Mouse (Mus musculus) intestine, postnatal 0 days (tissue): ENCODE data around the gene Spg21. TPM values are rescaled to one million over a fixed set of nuclear protein-coding genes. Genes with fewer than 3 reads are reported as not detected.

ENCODE experiments used
- ATAC-seq: fragments of 200-750 bp; cut with Nextera tagmentation; 2 replicates; pipeline ENCODE4 v1.8.0; 2017; ENCODE audit warnings: mild to moderate bottlenecking, moderate TSS enrichment, moderate library complexity
- H3K27ac ChIP-seq: fragments of 300-500 bp; sonication (generic); 2 replicates; pipeline ENCODE4 v1.5.1; 2014; ENCODE audit warnings: mild to moderate bottlenecking, low read depth, low read length, moderate library complexity
- H3K27me3 ChIP-seq: fragments of 300-500 bp; sonication (generic); replicated peaks from 2 replicates; pipeline ENCODE4 v1.6.1; 2014; ENCODE audit warnings: low read length, mixed read lengths; ENCODE audit not compliant: control insufficient read depth, insufficient read depth
- H3K36me3 ChIP-seq: fragments of 300-500 bp; sonication (generic); 2 replicates; pipeline ENCODE4 v1.6.1; 2014; ENCODE audit warnings: mild to moderate bottlenecking, moderate library complexity; ENCODE audit not compliant: control insufficient read depth, insufficient read depth
- H3K4me1 ChIP-seq: fragments of 300-500 bp; sonication (generic); replicated peaks from 2 replicates; pipeline ENCODE4 v1.6.1; 2014; ENCODE audit warnings: antibody characterized with exemption, low read length, mixed read lengths; ENCODE audit not compliant: control insufficient read depth, insufficient read depth
- H3K4me2 ChIP-seq: fragments of 300-500 bp; sonication (generic); replicated peaks from 2 replicates; pipeline ENCODE4 v1.6.1; 2014; ENCODE audit warnings: low read depth, mild to moderate bottlenecking, moderate library complexity
- H3K4me3 ChIP-seq: fragments of 300-500 bp; sonication (generic); 2 replicates; pipeline ENCODE4 v1.5.1; 2014; ENCODE audit warnings: low read depth, low read length
- H3K9ac ChIP-seq: fragments of 300-500 bp; sonication (generic); 2 replicates; pipeline ENCODE4 v1.6.1; 2014; ENCODE audit warnings: mild to moderate bottlenecking, low read depth, low read length
- H3K9me3 ChIP-seq: fragments of 300-500 bp; sonication (generic); 2 replicates; pipeline ENCODE4 v1.6.1; 2016; ENCODE audit warnings: mixed run types; ENCODE audit not compliant: control insufficient read depth
- CTCF ChIP-seq: sonication (generic); IDR thresholded peaks from 2 replicates; pipeline ENCODE4 v1.5.1; 2016; ENCODE audit warnings: low read depth, mild to moderate bottlenecking, control low read depth, antibody characterized with exemption, moderate library complexity
- WGBS: fragments of 180-500 bp; shearing (Covaris S2); extraction: QIAGEN DNeasy Blood & Tissue Kit; methylation state at CpG from one replicate; pipeline ENCODE4 v1.1.7; 2014; 5-methylcytosine and 5-hydroxymethylcytosine counted together
- polyA plus RNA-seq: library from polyadenylated mRNA; unstranded; fragments of >200 nt; fragmentation: Nextera tagmentation; extraction: Ambion mirVana; gene quantifications from 2 replicates; pipeline ENCODE4 v1.2.1, GENCODE M21; 2015

Spg21 gene
- polyA plus RNA-seq, 1 experiment from 2014 or later, result 85.8 TPM

GRCm38 (mm10) chr9:65427511-65427910 lies 33.2 kb upstream of the Spg21 start:
- Histone ChIP-seq H3K36me3 (no peaks in the 10 kb centered on the region), H3K9ac (no peak overlapping the region), H3K4me2 (no peak overlapping the region), H3K9me3 (no peaks in the 10 kb centered on the region), H3K4me3 (no peak overlapping the region), H3K27me3 (no peaks in the 10 kb centered on the region), H3K27ac (peak overlapping the region; percentile 89), H3K4me1 (no peaks in the 10 kb centered on the region)
- no peak for TF ChIP-seq CTCF
- peak; percentile 40 for ATAC-seq
- 39% methylated on average over 2 of the region's 2 CpGs for WGBS

GRCm38 (mm10) chr9:65428003-65428402 lies 32.7 kb upstream of the Spg21 start:
- peak overlapping the region; percentile 89 for H3K27ac ChIP-seq
- TF ChIP-seq CTCF, result no peak

GRCm38 (mm10) chr9:65430401-65430800 lies 30.3 kb upstream of the Spg21 start:
- H3K27ac ChIP-seq, result no peak overlapping the region
- no peaks in the 10 kb centered on the region for H3K27me3 ChIP-seq
- H3K9me3 ChIP-seq, result no peaks in the 10 kb centered on the region
- no peaks in the 10 kb centered on the region for H3K36me3 ChIP-seq
- no peak for ATAC-seq
- H3K9ac ChIP-seq, result no peak overlapping the region
- no peaks in the 10 kb centered on the region for H3K4me1 ChIP-seq
- TF ChIP-seq CTCF, result no peak
- no peak overlapping the region for H3K4me2 ChIP-seq
- no peak overlapping the region for H3K4me3 ChIP-seq

More at GRCm38 (mm10) chr9:65428003-65428402, 32.7 kb upstream of the Spg21 start:
- 66% methylated on average over 5 of the region's 5 CpGs for WGBS
- H3K9me3 ChIP-seq, result no peaks in the 10 kb centered on the region
- H3K4me1 ChIP-seq, result no peaks in the 10 kb centered on the region
- no peaks in the 10 kb centered on the region for H3K36me3 ChIP-seq
- H3K4me3 ChIP-seq, result no peak overlapping the region
- H3K4me2 ChIP-seq, result no peak overlapping the region
- ATAC-seq, result no peak; the same call in 1 of the 2 replicates
- no peak overlapping the region for H3K9ac ChIP-seq
- H3K27me3 ChIP-seq, result no peaks in the 10 kb centered on the region

GRCm38 (mm10) chr9:65430921-65431320 lies 29.8 kb upstream of the Spg21 start:
- H3K4me3 ChIP-seq, result no peak overlapping the region
- no peak for TF ChIP-seq CTCF
- H3K9me3 ChIP-seq, result no peaks in the 10 kb centered on the region
- no peak for ATAC-seq
- 92% methylated on average over 5 of the region's 5 CpGs for WGBS
- no peaks in the 10 kb centered on the region for H3K36me3 ChIP-seq
- no peak overlapping the region for H3K9ac ChIP-seq
- no peak overlapping the region for H3K4me2 ChIP-seq
- H3K4me1 ChIP-seq, result no peaks in the 10 kb centered on the region
- H3K27ac ChIP-seq, result no peak overlapping the region
- no peaks in the 10 kb centered on the region for H3K27me3 ChIP-seq

GRCm38 (mm10) chr9:65432236-65432635 lies 28.5 kb upstream of the Spg21 start:
- TF ChIP-seq CTCF, result peak; percentile 92
- Histone ChIP-seq H3K9ac (no peak overlapping the region), H3K9me3 (no peaks in the 10 kb centered on the region), H3K4me2 (no peak overlapping the region), H3K27ac (no peak overlapping the region), H3K4me3 (no peak overlapping the region), H3K4me1 (no peaks in the 10 kb centered on the region), H3K27me3 (no peaks in the 10 kb centered on the region), H3K36me3 (no peaks in the 10 kb centered on the region)
- WGBS, result under 1% methylated on average over 3 of the region's 3 CpGs
- ATAC-seq, result 0 out of 2 replicates have a peak, but pooled peaks have one; percentile 20

GRCm38 (mm10) chr9:65434140-65434539 lies 26.6 kb upstream of the Spg21 start:
- Histone ChIP-seq H3K36me3 (no peaks in the 10 kb centered on the region; the same call in 1 of the 2 replicates), H3K4me2 (no peak overlapping the region), H3K4me3 (no peak overlapping the region), H3K27me3 (no peaks in the 10 kb centered on the region), H3K27ac (no peak overlapping the region), H3K9me3 (no peaks in the 10 kb centered on the region), H3K4me1 (no peaks in the 10 kb centered on the region), H3K9ac (no peak overlapping the region)
- 68% methylated on average over 5 of the region's 5 CpGs for WGBS
- ATAC-seq, result no peak
- TF ChIP-seq CTCF, result peak; percentile 69

GRCm38 (mm10) chr9:65435211-65435610 lies 25.5 kb upstream of the Spg21 start:
- H3K4me3 ChIP-seq, result peak overlapping the region; percentile 96; the same call in 1 of the 2 replicates
- no peak overlapping the region for H3K27ac ChIP-seq
- no peak for TF ChIP-seq CTCF
- H3K9ac ChIP-seq, result no peak overlapping the region
- peaks cover 2% of the 10 kb centered on the region; the same call in 1 of the 2 replicates for H3K36me3 ChIP-seq
- no peaks in the 10 kb centered on the region for H3K9me3 ChIP-seq
- no peaks in the 10 kb centered on the region for H3K4me1 ChIP-seq
- no peak for ATAC-seq
- WGBS, result 67% methylated on average over 4 of the region's 4 CpGs
- no peak overlapping the region for H3K4me2 ChIP-seq
- H3K27me3 ChIP-seq, result no peaks in the 10 kb centered on the region
